Mouse (Mus musculus): ENCODE data around the gene Arglu1. TPM values are rescaled to one million over a fixed set of nuclear protein-coding genes. Genes with fewer than 3 reads are reported as not detected.
A peak's percentile ranks its signal among the peaks of the same experiment; 100 is the strongest.

The Arglu1 gene
- total and polyA plus RNA-seq, 3 experiments, result 24.0 to 28.8 (median 26.3) TPM

GRCm38 (mm10) chr8:8644160-8644915, 46.0 kb downstream of the Arglu1 start:
- no peak for DNase-seq
- intact Hi-C loops (cut with DNase I), result no loop called here
- no peak overlapping the region for H3K27ac ChIP-seq
- peaks cover 2% of the 10 kb centered on the region; the same call in 1 of the 2 replicates for H3K79me2 ChIP-seq (replicated peaks; ENCODE audit: control insufficient read depth, insufficient read depth, low read length)
- no peak overlapping the region for H3K9ac ChIP-seq (ENCODE audit: low read depth, low read length)
- H3K27me3 ChIP-seq (ENCODE audit: control insufficient read depth, insufficient read depth, low read length), result no peaks in the 10 kb centered on the region
- H3K4me1 ChIP-seq (ENCODE audit: control insufficient read depth, insufficient read depth, low read length), result peaks cover 10% of the 10 kb centered on the region
- H3K4me3 ChIP-seq, result no peak overlapping the region
- TF ChIP-seq EP300 (IDR thresholded peaks at IDR 0.05; ENCODE audit: insufficient read depth, low read depth, low read length), result no peak
- TF ChIP-seq CTCF (IDR thresholded peaks at IDR 0.05), result no peak
- no peak for TF ChIP-seq POLR2A (IDR thresholded peaks at IDR 0.05; ENCODE audit: insufficient read depth, low read depth, low read length)
- H3K36me3 ChIP-seq (ENCODE audit: control insufficient read depth, insufficient read depth, low read length), result peaks cover 11% of the 10 kb centered on the region
- 52% methylated on average over 11 of the region's 11 CpGs for WGBS

GRCm38 (mm10) chr8:8640264-8640588, 50.1 kb downstream of the Arglu1 start:
- TF ChIP-seq POLR2A (IDR thresholded peaks at IDR 0.05; ENCODE audit: insufficient read depth, low read depth, low read length), result no peak
- TF ChIP-seq CTCF (IDR thresholded peaks at IDR 0.05), result no peak
- no peak for TF ChIP-seq EP300 (IDR thresholded peaks at IDR 0.05; ENCODE audit: insufficient read depth, low read depth, low read length)
- intact Hi-C loops (cut with DNase I), result no loop called here
- peaks cover 3% of the 10 kb centered on the region; the same call in 1 of the 2 replicates for H3K79me2 ChIP-seq (replicated peaks; ENCODE audit: control insufficient read depth, insufficient read depth, low read length)
- no peak overlapping the region for H3K9ac ChIP-seq (ENCODE audit: low read depth, low read length)
- no peak overlapping the region for H3K27ac ChIP-seq
- peaks cover 5% of the 10 kb centered on the region for H3K4me1 ChIP-seq (ENCODE audit: control insufficient read depth, insufficient read depth, low read length)
- 52% methylated on average over 4 of the region's 4 CpGs for WGBS
- peaks cover 31% of the 10 kb centered on the region for H3K36me3 ChIP-seq (ENCODE audit: control insufficient read depth, insufficient read depth, low read length)
- DNase-seq, result no peak
- no peaks in the 10 kb centered on the region for H3K27me3 ChIP-seq (ENCODE audit: control insufficient read depth, insufficient read depth, low read length)
- H3K4me3 ChIP-seq, result no peak overlapping the region

DNA sequence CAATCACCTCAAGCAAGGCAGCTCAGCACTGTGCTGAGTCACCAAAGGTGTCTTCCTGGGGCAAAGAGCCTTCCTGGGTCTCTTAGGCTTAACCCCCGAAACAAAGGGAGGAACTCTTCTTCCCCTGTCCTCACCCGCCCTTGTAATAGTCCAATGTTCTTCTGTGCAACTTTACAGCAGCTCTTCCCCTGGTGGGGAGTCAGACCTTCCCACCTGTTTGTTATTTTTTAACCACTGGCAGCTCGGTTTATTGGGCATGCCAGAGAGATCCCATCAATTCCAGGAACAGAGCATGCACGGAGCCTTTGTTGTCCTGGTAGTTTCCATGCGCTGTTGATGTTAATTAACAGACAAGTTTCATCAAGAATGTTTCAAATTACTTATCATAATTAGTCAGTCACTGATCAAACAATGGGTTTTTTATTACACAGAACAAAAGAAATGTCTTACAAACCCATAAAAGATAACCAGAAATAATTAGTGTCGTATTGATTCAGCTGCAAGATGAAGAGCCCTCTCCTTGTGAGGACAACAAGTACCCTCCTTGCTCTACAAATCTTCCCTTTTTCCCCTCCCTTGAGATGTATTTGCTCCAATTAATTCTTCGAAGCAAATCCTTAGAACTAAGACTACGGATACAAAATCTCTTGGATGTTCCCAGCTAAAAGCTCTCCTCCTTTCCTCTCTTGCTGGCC, 50.6 kb downstream of the Arglu1 start:
- intact Hi-C loops (cut with DNase I), result no loop called here
- no peak for DNase-seq
- peaks cover 5% of the 10 kb centered on the region for H3K4me1 ChIP-seq (ENCODE audit: control insufficient read depth, insufficient read depth, low read length)
- no peak overlapping the region for H3K9ac ChIP-seq (ENCODE audit: low read depth, low read length)
- H3K27ac ChIP-seq, result no peak overlapping the region
- no peaks in the 10 kb centered on the region for H3K27me3 ChIP-seq (ENCODE audit: control insufficient read depth, insufficient read depth, low read length)
- peaks cover 33% of the 10 kb centered on the region for H3K36me3 ChIP-seq (ENCODE audit: control insufficient read depth, insufficient read depth, low read length)
- peaks cover 3% of the 10 kb centered on the region; the same call in 1 of the 2 replicates for H3K79me2 ChIP-seq (replicated peaks; ENCODE audit: control insufficient read depth, insufficient read depth, low read length)
- H3K4me3 ChIP-seq, result no peak overlapping the region
- WGBS, result 51% methylated on average over 8 of the region's 8 CpGs
- TF ChIP-seq EP300 (IDR thresholded peaks at IDR 0.05; ENCODE audit: insufficient read depth, low read depth, low read length) (no peak), POLR2A (IDR thresholded peaks at IDR 0.05; ENCODE audit: insufficient read depth, low read depth, low read length) (no peak), CTCF (IDR thresholded peaks at IDR 0.05) (no peak)

- intact Hi-C loops (cut with DNase I), result no loop called here
Measured at GRCm38 (mm10) chr8:8631394-8631793, 58.9 kb downstream of the Arglu1 start.

GRCm38 (mm10) chr8:8624017-8624416, 66.3 kb downstream of the Arglu1 start:
- no peak for DNase-seq
- Histone ChIP-seq H3K4me3 (no peak overlapping the region), H3K79me2 (replicated peaks; ENCODE audit: control insufficient read depth, insufficient read depth, low read length) (no peaks in the 10 kb centered on the region), H3K4me1 (ENCODE audit: control insufficient read depth, insufficient read depth, low read length) (peaks cover 8% of the 10 kb centered on the region), H3K36me3 (ENCODE audit: control insufficient read depth, insufficient read depth, low read length) (peaks cover 14% of the 10 kb centered on the region), H3K27ac (peak overlapping the region; percentile 51), H3K27me3 (ENCODE audit: control insufficient read depth, insufficient read depth, low read length) (no peaks in the 10 kb centered on the region), H3K9ac (ENCODE audit: low read depth, low read length) (no peak overlapping the region)
- 45% methylated on average over 7 of the region's 7 CpGs for WGBS
- TF ChIP-seq POLR2A (IDR thresholded peaks at IDR 0.05; ENCODE audit: insufficient read depth, low read depth, low read length) (no peak), EP300 (IDR thresholded peaks at IDR 0.05; ENCODE audit: insufficient read depth, low read depth, low read length) (no peak), CTCF (IDR thresholded peaks at IDR 0.05) (no peak)
- intact Hi-C loops (cut with DNase I), result no loop called here

More at GRCm38 (mm10) chr8:8631394-8631793, 58.9 kb downstream of the Arglu1 start:
- TF ChIP-seq POLR2A (IDR thresholded peaks at IDR 0.05; ENCODE audit: insufficient read depth, low read depth, low read length) (no peak), CTCF (IDR thresholded peaks at IDR 0.05) (no peak), EP300 (IDR thresholded peaks at IDR 0.05; ENCODE audit: insufficient read depth, low read depth, low read length) (no peak)
- H3K4me1 ChIP-seq (ENCODE audit: control insufficient read depth, insufficient read depth, low read length), result peaks cover 14% of the 10 kb centered on the region
- 55% methylated on average over 7 of the region's 7 CpGs for WGBS
- peak overlapping the region; percentile 40; the same call in 1 of the 2 replicates for H3K27ac ChIP-seq
- H3K36me3 ChIP-seq (ENCODE audit: control insufficient read depth, insufficient read depth, low read length), result peaks cover 26% of the 10 kb centered on the region
- no peak overlapping the region for H3K4me3 ChIP-seq
- H3K9ac ChIP-seq (ENCODE audit: low read depth, low read length), result no peak overlapping the region
- peaks cover 5% of the 10 kb centered on the region for H3K79me2 ChIP-seq (replicated peaks; ENCODE audit: control insufficient read depth, insufficient read depth, low read length)
- no peak for DNase-seq
- H3K27me3 ChIP-seq (ENCODE audit: control insufficient read depth, insufficient read depth, low read length), result no peaks in the 10 kb centered on the region

DNA sequence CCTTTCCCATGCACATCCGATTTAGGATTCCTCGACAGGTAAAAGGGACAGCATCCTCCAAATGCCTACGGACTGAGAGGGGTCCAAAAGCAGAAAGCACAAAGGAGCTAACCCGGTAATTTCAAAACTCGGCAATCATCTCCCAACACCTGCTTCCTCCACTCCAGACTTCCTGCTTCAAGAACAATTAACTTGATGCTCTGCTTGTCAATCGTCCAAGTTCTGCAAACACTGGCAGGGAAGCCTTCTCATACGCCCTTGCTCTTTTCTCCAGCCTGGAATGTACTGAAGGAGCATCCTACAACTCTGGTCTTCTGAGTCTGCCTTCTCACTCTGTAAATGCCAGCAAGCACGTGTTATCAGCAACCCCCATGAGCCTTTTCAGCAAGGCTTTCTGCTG, 66.8 kb downstream of the Arglu1 start:
- peak; percentile 71; the same call in 1 of the 2 replicates for TF ChIP-seq POLR2A (IDR thresholded peaks at IDR 0.05; ENCODE audit: insufficient read depth, low read depth, low read length)
- TF ChIP-seq EP300 (IDR thresholded peaks at IDR 0.05; ENCODE audit: insufficient read depth, low read depth, low read length), result peak; percentile 81; the same call in 1 of the 2 replicates
- no peak for TF ChIP-seq CTCF (IDR thresholded peaks at IDR 0.05)
- 24% methylated on average over 8 of the region's 8 CpGs for WGBS
- H3K79me2 ChIP-seq (replicated peaks; ENCODE audit: control insufficient read depth, insufficient read depth, low read length), result no peaks in the 10 kb centered on the region
- no peaks in the 10 kb centered on the region for H3K27me3 ChIP-seq (ENCODE audit: control insufficient read depth, insufficient read depth, low read length)
- DNase-seq, result peak in 1 of 2 experiments; percentile 57
- no peak overlapping the region for H3K4me3 ChIP-seq
- H3K9ac ChIP-seq (ENCODE audit: low read depth, low read length), result no peak overlapping the region
- peaks cover 8% of the 10 kb centered on the region for H3K4me1 ChIP-seq (ENCODE audit: control insufficient read depth, insufficient read depth, low read length)
- peaks cover 11% of the 10 kb centered on the region for H3K36me3 ChIP-seq (ENCODE audit: control insufficient read depth, insufficient read depth, low read length)
- peak overlapping the region; percentile 51 for H3K27ac ChIP-seq
- intact Hi-C loops (cut with DNase I), result loop anchor here (2.0 kb wide), 2 partner anchors 19 to 37 kb away; partner anchors contain the start of gene Efnb2
